Mouse (Mus musculus): ENCODE results near the gene Tent5a. TPM values are rescaled to one million over a fixed set of nuclear protein-coding genes. Genes with fewer than 3 reads are reported as not detected.

The Tent5a gene
- polyA plus RNA-seq, 1 experiment from 2014 or later: 1.3 TPM

DNA sequence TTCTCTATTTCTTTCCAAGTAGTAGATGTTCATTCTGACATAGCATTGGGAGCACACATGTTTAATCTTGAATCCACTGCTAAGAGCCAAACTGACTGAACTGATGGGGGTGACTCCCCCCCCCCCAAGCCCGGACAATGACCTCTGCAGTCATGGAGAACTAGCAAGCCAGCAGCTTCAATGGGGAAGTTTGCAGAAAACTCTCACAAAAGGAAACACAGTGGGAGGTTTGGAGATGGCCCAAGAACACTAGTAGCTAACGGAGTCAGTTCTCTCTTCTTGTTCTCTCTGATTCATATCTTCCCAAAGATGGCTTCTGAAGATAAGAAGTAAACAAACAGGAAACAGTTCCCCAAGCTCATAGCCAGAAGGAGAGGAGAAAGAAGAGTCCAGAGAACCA, 4.4 kb upstream of the Tent5a start:
- H3K9me3 ChIP-seq (replicated peaks): no peaks in the 10 kb centered on the region
- H3K27me3 ChIP-seq (ENCODE audit: low read depth, poor library complexity, severe bottlenecking): peaks cover 12% of the 10 kb centered on the region
- H3K27ac ChIP-seq: no peak overlapping the region
- no peaks in the 10 kb centered on the region for H3K36me3 ChIP-seq
- no peak for DNase-seq (ENCODE audit: low spot score)
- no peak overlapping the region for H3K4me3 ChIP-seq
- peaks cover 19% of the 10 kb centered on the region for H3K4me1 ChIP-seq
- WGBS: 95% methylated on average over 2 of the region's 2 CpGs

GRCm38 (mm10) chr9:85328259-85328658, 1.1 kb upstream of the Tent5a start:
- peak overlapping the region; percentile 76 for H3K4me3 ChIP-seq
- 0 out of 2 replicates have a peak overlapping the region, but pooled peaks have one; percentile 42 for H3K27ac ChIP-seq
- WGBS: 2% methylated on average over 16 of the region's 16 CpGs
- peaks cover 25% of the 10 kb centered on the region for H3K4me1 ChIP-seq
- peak; percentile 92 for DNase-seq (ENCODE audit: low spot score)
- H3K36me3 ChIP-seq: no peaks in the 10 kb centered on the region
- peaks cover 36% of the 10 kb centered on the region for H3K27me3 ChIP-seq (ENCODE audit: low read depth, poor library complexity, severe bottlenecking)
- H3K9me3 ChIP-seq (replicated peaks): no peaks in the 10 kb centered on the region

GRCm38 (mm10) chr9:85326292-85327241, 581 bp downstream of the Tent5a start:
- Histone ChIP-seq H3K9me3 (replicated peaks) (no peaks in the 10 kb centered on the region), H3K27ac (peak overlapping the region; percentile 36; the same call in 1 of the 2 replicates), H3K4me3 (peak overlapping the region; percentile 76), H3K36me3 (no peaks in the 10 kb centered on the region), H3K27me3 (ENCODE audit: low read depth, poor library complexity, severe bottlenecking) (peaks cover 36% of the 10 kb centered on the region), H3K4me1 (peaks cover 25% of the 10 kb centered on the region)
- WGBS: 1% methylated on average over 85 of the region's 88 CpGs
- DNase-seq (ENCODE audit: low spot score): peak; percentile 68

DNA sequence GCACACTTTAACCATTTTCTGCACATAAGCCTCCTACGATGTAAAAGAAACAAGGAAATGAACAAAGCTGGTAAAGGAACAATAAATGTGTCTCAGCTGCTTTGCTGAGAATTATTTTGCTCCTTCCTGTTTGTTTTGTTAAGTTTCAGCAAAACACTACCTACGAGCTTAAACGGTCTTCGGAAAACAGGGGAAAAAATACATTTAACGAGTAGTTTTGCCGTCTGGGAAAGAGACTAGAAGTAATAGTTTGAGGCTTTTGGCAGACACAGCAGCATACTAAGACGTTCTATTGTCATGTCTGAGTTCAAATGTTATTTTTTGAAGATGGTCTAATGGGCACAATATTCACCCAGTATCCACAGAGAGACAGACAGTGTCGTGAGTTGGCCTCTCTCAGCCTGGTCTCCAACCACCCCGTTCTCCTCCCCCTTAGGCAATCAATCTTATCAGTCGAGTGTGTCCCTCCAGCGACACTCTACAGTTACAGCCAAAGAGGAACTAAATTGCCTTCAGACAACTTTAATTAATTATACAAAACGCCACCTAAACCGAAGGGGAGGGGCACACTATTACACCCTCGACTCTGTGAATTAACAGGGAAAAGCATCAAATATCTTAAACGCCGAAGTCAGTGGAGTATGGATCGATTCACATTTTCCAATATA, 1.8 kb downstream of the Tent5a start:
- no peak overlapping the region for H3K27ac ChIP-seq
- peak overlapping the region; percentile 76; the same call in 1 of the 2 replicates for H3K4me3 ChIP-seq
- 41% methylated on average over 17 of the region's 17 CpGs for WGBS
- peaks cover 36% of the 10 kb centered on the region for H3K27me3 ChIP-seq (ENCODE audit: low read depth, poor library complexity, severe bottlenecking)
- H3K36me3 ChIP-seq: no peaks in the 10 kb centered on the region
- DNase-seq (ENCODE audit: low spot score): no peak
- no peaks in the 10 kb centered on the region for H3K9me3 ChIP-seq (replicated peaks)
- peaks cover 25% of the 10 kb centered on the region for H3K4me1 ChIP-seq

- peaks cover 25% of the 10 kb centered on the region for H3K4me1 ChIP-seq
- no peak overlapping the region for H3K4me3 ChIP-seq
- H3K36me3 ChIP-seq: no peaks in the 10 kb centered on the region
- H3K9me3 ChIP-seq (replicated peaks): no peaks in the 10 kb centered on the region
- H3K27ac ChIP-seq: no peak overlapping the region
- no peak for DNase-seq (ENCODE audit: low spot score)
- WGBS: 71% methylated on average over 11 of the region's 11 CpGs
- H3K27me3 ChIP-seq (ENCODE audit: low read depth, poor library complexity, severe bottlenecking): peaks cover 33% of the 10 kb centered on the region
These were observed 2.8 kb downstream of the Tent5a start for GRCm38 (mm10) chr9:85324158-85324875.

DNA sequence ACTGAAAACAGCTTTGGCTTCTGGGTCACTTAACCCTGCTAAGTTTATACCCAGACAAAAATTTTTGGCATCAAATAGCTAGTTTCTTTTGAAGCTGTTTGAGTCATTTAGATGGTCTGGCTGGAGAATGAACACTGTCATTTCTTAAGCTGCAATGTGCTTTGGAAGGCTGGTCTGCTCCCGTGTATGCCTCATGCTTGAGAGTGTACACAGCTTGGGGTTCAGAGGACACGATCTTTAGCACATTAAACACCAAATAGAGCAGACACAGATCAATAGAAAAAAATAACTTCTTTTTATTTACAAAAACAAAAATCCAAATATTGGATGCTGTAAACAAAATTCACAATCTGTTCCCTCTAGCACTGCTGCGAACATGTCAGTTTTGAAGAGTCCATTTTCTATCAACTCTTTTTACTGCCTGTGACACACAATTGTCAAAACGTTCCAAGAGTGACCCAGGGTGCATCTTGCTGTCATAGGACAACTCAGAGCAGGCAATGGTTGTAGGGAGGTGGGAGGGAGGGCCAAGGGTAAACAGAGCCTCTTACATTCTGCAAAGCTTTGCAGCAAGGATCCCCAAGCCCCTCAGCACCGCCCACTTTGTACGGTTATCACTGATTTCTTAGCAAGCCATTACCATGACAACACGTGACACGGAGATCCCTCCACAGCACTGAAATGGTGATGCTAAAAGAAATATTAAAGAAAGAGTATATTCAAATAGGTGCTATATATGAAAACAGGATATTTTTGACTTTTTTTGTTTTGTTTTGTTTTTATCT, 6.8 kb downstream of the Tent5a start:
- 82% methylated on average over 8 of the region's 8 CpGs for WGBS
- no peak for DNase-seq (ENCODE audit: low spot score)

DNA sequence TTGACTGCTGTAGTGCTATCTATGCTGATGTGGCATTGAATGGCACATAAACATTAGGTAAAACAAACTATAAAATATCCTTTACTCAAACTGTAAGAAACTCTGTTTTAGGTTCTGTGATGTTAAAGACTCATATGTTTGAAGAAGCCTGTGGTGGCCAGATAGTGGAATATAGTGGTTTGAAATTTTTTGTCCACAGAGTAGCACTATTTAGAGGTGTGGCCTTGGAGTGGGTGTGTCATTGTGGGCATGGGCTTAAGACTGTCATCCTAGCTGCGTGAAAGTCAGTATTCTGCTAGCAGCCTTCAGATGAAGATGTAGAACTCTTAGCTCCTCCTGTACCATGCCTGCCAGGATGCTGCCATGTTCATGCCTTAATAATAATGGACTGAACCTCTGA, 11.0 kb downstream of the Tent5a start:
- 45% methylated on average over 1 of the region's 1 CpGs for WGBS
- Histone ChIP-seq H3K4me1 (peaks cover 5% of the 10 kb centered on the region; the same call in 1 of the 2 replicates), H3K27me3 (ENCODE audit: low read depth, poor library complexity, severe bottlenecking) (no peaks in the 10 kb centered on the region), H3K4me3 (no peak overlapping the region), H3K27ac (no peak overlapping the region), H3K36me3 (no peaks in the 10 kb centered on the region), H3K9me3 (replicated peaks) (no peaks in the 10 kb centered on the region)
- no peak for DNase-seq (ENCODE audit: low spot score)

More for the DNA sequence above, 6.8 kb downstream of the Tent5a start:
- H3K36me3 ChIP-seq: no peaks in the 10 kb centered on the region
- peaks cover 13% of the 10 kb centered on the region for H3K27me3 ChIP-seq (ENCODE audit: low read depth, poor library complexity, severe bottlenecking)
- H3K4me1 ChIP-seq: no peaks in the 10 kb centered on the region
- no peaks in the 10 kb centered on the region for H3K9me3 ChIP-seq (replicated peaks)
- no peak overlapping the region for H3K27ac ChIP-seq
- no peak overlapping the region for H3K4me3 ChIP-seq

- no peak for DNase-seq (ENCODE audit: low spot score)
- Histone ChIP-seq H3K27ac (no peak within 1 kb of the TSS), H3K27me3 (ENCODE audit: low read depth, poor library complexity, severe bottlenecking) (no peaks in the 10 kb centered on the region), H3K9me3 (replicated peaks) (no peaks in the 10 kb centered on the region), H3K36me3 (no peaks in the 10 kb centered on the region), H3K4me1 (peaks cover 5% of the 10 kb centered on the region; the same call in 1 of the 2 replicates), H3K4me3 (no peak within 1 kb of the TSS)
- 89% methylated on average over 6 of the region's 6 CpGs for WGBS
These were observed 14.7 kb downstream of the Tent5a start, which contains the start of gene Gm11114 for GRCm38 (mm10) chr9:85312473-85312872. Gene Gm11114 (plus strand): TSS chr9:85312773.

- no peaks in the 10 kb centered on the region for H3K9me3 ChIP-seq (replicated peaks)
- H3K27ac ChIP-seq: no peak overlapping the region
- H3K36me3 ChIP-seq: no peaks in the 10 kb centered on the region
- no peaks in the 10 kb centered on the region for H3K4me1 ChIP-seq
- no peak for DNase-seq (ENCODE audit: low spot score)
- no peak overlapping the region for H3K4me3 ChIP-seq
- 93% methylated on average over 3 of the region's 3 CpGs for WGBS
- H3K27me3 ChIP-seq (ENCODE audit: low read depth, poor library complexity, severe bottlenecking): no peaks in the 10 kb centered on the region
These were observed 23.8 kb downstream of the Tent5a start for GRCm38 (mm10) chr9:85303378-85303777.

DNA sequence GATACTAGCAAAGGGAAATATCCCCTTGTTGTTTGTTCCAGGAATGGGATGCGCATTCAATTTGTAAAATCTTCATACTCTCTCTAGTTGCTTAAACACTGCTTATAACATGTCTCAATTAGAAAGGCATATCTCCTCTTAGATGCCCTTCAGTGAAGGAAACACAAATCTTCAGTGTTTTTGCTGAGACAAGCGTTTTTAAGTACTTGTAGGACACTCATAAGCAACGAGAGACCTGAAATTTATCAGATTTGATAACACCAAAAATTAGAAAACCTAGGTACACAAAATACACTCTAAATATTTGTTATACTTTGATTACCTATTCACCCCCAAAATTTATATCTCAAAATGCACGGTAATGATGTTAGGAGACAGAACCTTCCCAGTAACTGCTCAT, 24.3 kb downstream of the Tent5a start:
- 87% methylated on average over 4 of the region's 4 CpGs for WGBS

GRCm38 (mm10) chr9:85274114-85274513, 53.0 kb downstream of the Tent5a start:
- Histone ChIP-seq H3K27ac (no peak overlapping the region), H3K4me1 (no peaks in the 10 kb centered on the region), H3K36me3 (no peaks in the 10 kb centered on the region), H3K27me3 (ENCODE audit: low read depth, poor library complexity, severe bottlenecking) (no peaks in the 10 kb centered on the region), H3K9me3 (replicated peaks) (no peaks in the 10 kb centered on the region), H3K4me3 (no peak overlapping the region)
- 90% methylated on average over 2 of the region's 2 CpGs for WGBS
- DNase-seq (ENCODE audit: low spot score): no peak

More for the DNA sequence above, 24.3 kb downstream of the Tent5a start:
- Histone ChIP-seq H3K4me1 (no peaks in the 10 kb centered on the region), H3K27me3 (ENCODE audit: low read depth, poor library complexity, severe bottlenecking) (no peaks in the 10 kb centered on the region), H3K9me3 (replicated peaks) (no peaks in the 10 kb centered on the region), H3K36me3 (no peaks in the 10 kb centered on the region), H3K4me3 (no peak overlapping the region), H3K27ac (no peak overlapping the region)
- no peak for DNase-seq (ENCODE audit: low spot score)
